Mouse (Mus musculus): ENCODE data around the gene Tatdn2. TPM values are rescaled to one million over a fixed set of nuclear protein-coding genes. Genes with fewer than 3 reads are reported as not detected.

The Tatdn2 gene
- total RNA-seq, 2 experiments from 2014 or later, result 70.1 to 80.2 TPM

Small RNAs within 50 kb of the gene (microRNA-seq; reads per million reads assigned to microRNA genes)
- gene Mir7042, result 1.3 to 1.7 reads per million in 2 experiments

Other genes starting within 250 kb of the Tatdn2 start
- under 1 TPM; 0.28 to 0.56 TPM for gene Il17re, start 238.6 kb upstream of the Tatdn2 start, total RNA-seq (2021)
- gene Il17rc, start 225.6 kb upstream of the Tatdn2 start, total RNA-seq (2021), result 1 to 10 TPM; 4.9 to 8.2 TPM
- 100 to 1,000 TPM; 112 to 116 TPM for gene Creld1, start 213.8 kb upstream of the Tatdn2 start, total RNA-seq (2021)
- 10 to 100 TPM; 52.8 to 54.9 TPM for gene Prrt3, start 195.1 kb upstream of the Tatdn2 start, total RNA-seq (2021)
- gene Emc3, start 165.4 kb upstream of the Tatdn2 start, total RNA-seq (2021), result 10 to 100 TPM; 71.8 to 77.6 TPM
- 1 to 10 TPM; 1.5 to 2.2 TPM for gene Fancd2, start 165.4 kb upstream of the Tatdn2 start, total RNA-seq (2021)
- gene Fancd2os, start 96.3 kb upstream of the Tatdn2 start, total RNA-seq (2021), result not detected
- 100 to 1,000 TPM; 210 to 217 TPM for gene Brk1, start 92.3 kb upstream of the Tatdn2 start, total RNA-seq (2021)
- gene Vhl, start 73.1 kb upstream of the Tatdn2 start, total RNA-seq (2021), result 10 to 100 TPM; 35.3 to 46.6 TPM
- 10 to 100 TPM; 23.5 to 25.4 TPM for gene Irak2, start 58.6 kb upstream of the Tatdn2 start, total RNA-seq (2021)
- gene Ghrl, start 22.8 kb downstream of the Tatdn2 start, total RNA-seq (2021), result not detected
- gene Sec13, start 43.7 kb downstream of the Tatdn2 start, total RNA-seq (2021), result 10 to 100 TPM; 62.7 to 66.2 TPM

Data from left cerebral cortex, adult 18-20 months (tissue).